In the genomic region with DNA sequence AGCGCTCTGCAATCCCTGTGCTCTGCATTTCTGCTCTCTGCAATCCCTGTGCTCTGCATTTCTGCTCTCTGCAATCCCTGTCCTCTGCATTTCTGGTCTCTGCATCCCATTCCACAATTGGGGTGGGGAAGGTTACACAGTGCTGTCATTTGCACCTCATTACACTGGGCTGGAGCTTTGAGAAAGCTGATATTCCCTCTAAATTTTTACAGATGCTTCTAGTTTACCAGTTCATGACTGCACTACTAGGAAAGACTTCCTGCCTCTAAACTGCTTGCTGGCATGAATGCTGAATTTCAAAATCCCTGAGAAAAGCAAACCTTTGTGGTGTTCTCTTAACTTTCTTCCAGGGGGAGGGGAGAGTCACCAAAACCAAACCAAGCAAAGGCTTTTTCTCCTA, we compare ENCODE assay signal across 15 mouse cellular contexts. TPM values are rescaled to one million over a fixed set of nuclear protein-coding genes. Genes with fewer than 3 reads are reported as not detected.
DNase-seq lines count a peak whose midpoint lies in the region; ATAC-seq lines count a peak whose summit lies in the region.
"Had no signal": no experiment of that assay in that cellular context is flagged by ENCODE, and none has a peak within 500 bp of the region (broad histone marks: within the 10 kb centered on the region; RNA-seq: fewer than 3 reads in every experiment).

No protein-coding gene starts in this region.

- peak overlapping the region; percentile 13; the same call in 1 of the 2 replicates for H3K27ac ChIP-seq in intestine, embryonic 16.5 days (ENCODE audit: low read length)
- peak overlapping the region; percentile 77 for H3K27ac ChIP-seq in stomach, embryonic 14.5 days (ENCODE audit: low read length)
- H3K27ac ChIP-seq: hindbrain, postnatal 0 days; liver, embryonic 14.5 days had no signal

- H3K27me3 ChIP-seq in intestine, embryonic 16.5 days (replicated peaks; ENCODE audit: control insufficient read depth, insufficient read depth, low read length) = no peaks in the 10 kb centered on the region
- H3K27me3 ChIP-seq in stomach, embryonic 14.5 days (ENCODE audit: control insufficient read depth, insufficient read depth, low read length) = no peaks in the 10 kb centered on the region

- no peak overlapping the region for H3K4me2 ChIP-seq in intestine, embryonic 16.5 days (ENCODE audit: low read depth, low read length)
- H3K4me2 ChIP-seq in stomach, embryonic 14.5 days (replicated peaks; ENCODE audit: low read depth, low read length) = 0 out of 2 replicates have a peak overlapping the region, but pooled peaks have one; percentile 1

- peaks cover 34% of the 10 kb centered on the region for H3K4me1 ChIP-seq in intestine, embryonic 16.5 days (ENCODE audit: control insufficient read depth, insufficient read depth, low read length)
- peaks cover 53% of the 10 kb centered on the region for H3K4me1 ChIP-seq in stomach, embryonic 14.5 days (ENCODE audit: control insufficient read depth, insufficient read depth, low read length)

- DNase-seq in gastrocnemius, adult 18-20 months (ENCODE audit: low spot score) = peak; percentile 17
- DNase-seq in gastrocnemius, postnatal 4 days (ENCODE audit: low spot score in 2 of 2) = no peak
- peak; percentile 30 for DNase-seq in embryo, embryonic 9.5 days (ENCODE audit: extremely low spot score)
- no peak for DNase-seq in cerebellum, postnatal 4 days (ENCODE audit: low spot score in 2 of 2)
- DNase-seq in liver = no peak
- DNase-seq in cerebellum, postnatal 25 days = no peak
- DNase-seq: adrenal gland, postnatal 25 days; kidney, postnatal 36 days; right cerebral cortex, postnatal 4 days had no signal

- H3K9me3 ChIP-seq in intestine, embryonic 16.5 days (ENCODE audit: control insufficient read depth, low read length) = no peaks in the 10 kb centered on the region
- H3K9me3 ChIP-seq in stomach, embryonic 14.5 days (ENCODE audit: control insufficient read depth, low read depth, low read length) = no peaks in the 10 kb centered on the region
- H3K9me3 ChIP-seq: midbrain, embryonic 10.5 days had no signal

- H3K4me3 ChIP-seq in intestine, embryonic 16.5 days (ENCODE audit: low read length) = no peak overlapping the region
- no peak overlapping the region for H3K4me3 ChIP-seq in stomach, embryonic 14.5 days (ENCODE audit: low read depth, low read length)
- H3K4me3 ChIP-seq: midbrain, embryonic 10.5 days had no signal

- H3K36me3 ChIP-seq in intestine, embryonic 16.5 days (ENCODE audit: control insufficient read depth, insufficient read depth, low read length) = no peaks in the 10 kb centered on the region
- H3K36me3 ChIP-seq in stomach, embryonic 14.5 days (ENCODE audit: control insufficient read depth, insufficient read depth, low read length) = no peaks in the 10 kb centered on the region
- H3K36me3 ChIP-seq: midbrain, embryonic 10.5 days had no signal

- 82% methylated on average over 1 of the region's 1 CpGs for WGBS in intestine, embryonic 16.5 days
- 28% methylated on average over 1 of the region's 1 CpGs for WGBS in stomach, embryonic 14.5 days

- H3K9ac ChIP-seq in intestine, embryonic 16.5 days (ENCODE audit: low read depth, low read length) = no peak overlapping the region
- no peak overlapping the region for H3K9ac ChIP-seq in stomach, embryonic 14.5 days (replicated peaks; ENCODE audit: low read depth, low read length)
- H3K9ac ChIP-seq: liver, embryonic 14.5 days had no signal

- no peak for ATAC-seq in intestine, embryonic 16.5 days
- ATAC-seq in stomach, embryonic 14.5 days (ENCODE audit: insufficient number of reproducible peaks, insufficient read depth, low FRiP score, low read depth) = no peak
- ATAC-seq: hindbrain, postnatal 0 days had no signal

RNA-seq across cellular contexts. Expression of a gene that starts 41.1 kb away (rescaled TPM):
- 10 to 100 TPM in 1 of 2 experiments, 1 to 10 TPM in 1; 8.5 to 15.1 TPM for total RNA-seq in gastrocnemius, adult 18-20 months (2021)
- 10 to 100 TPM; 15.5 to 17.2 TPM for total RNA-seq in gastrocnemius, postnatal 4 days (2021)
- 8.9 and 10.4 TPM in 2 replicates for polyA plus RNA-seq in intestine, embryonic 16.5 days (2015; fragmentation: Nextera tagmentation; extraction: Ambion mirVana)
- polyA plus RNA-seq in stomach, embryonic 14.5 days (2014; fragmentation: Nextera tagmentation; extraction: Ambion mirVana) = 28.3 and 35.7 TPM in 2 replicates
- total RNA-seq: common myeloid progenitor, adult 5-6 weeks had no signal

Comparison
In these comparisons a context has a peak if more than half of its experiments do, and no peak if none do; other contexts are left out.
1. DNase-seq: peak in gastrocnemius, adult 18-20 months (single experiment) and embryo, embryonic 9.5 days (single experiment); none in gastrocnemius, postnatal 4 days (0 of 2), cerebellum, postnatal 4 days (0 of 2), liver (single experiment) and cerebellum, postnatal 25 days (0 of 2).